Comparison of ENCODE assay signal across 20 mouse cellular contexts in the genomic region with DNA sequence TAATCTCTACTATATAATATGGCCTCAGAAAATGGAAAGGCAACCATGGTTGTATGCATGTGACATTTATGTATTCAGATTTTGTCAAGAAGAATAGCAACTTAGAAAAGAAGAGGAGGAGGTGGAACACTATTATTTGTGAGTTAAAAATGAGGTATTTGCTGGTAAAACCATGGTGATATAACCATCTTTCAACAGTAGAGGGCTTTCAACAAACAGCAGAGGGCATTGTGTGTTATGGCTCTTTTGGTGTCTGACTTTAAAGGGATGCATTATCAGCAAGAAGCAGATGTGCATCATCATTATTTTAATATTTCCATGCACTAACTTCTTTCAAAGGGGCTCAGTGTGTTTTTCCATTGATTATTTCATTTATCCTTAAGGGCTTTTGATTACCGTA.
DNase-seq lines count a peak whose midpoint lies in the region; ATAC-seq and TF ChIP-seq lines count a peak whose summit lies in the region.
"Had no signal": no experiment of that assay in that cellular context is flagged by ENCODE, and none has a peak within 500 bp of the region (broad histone marks: within the 10 kb centered on the region; RNA-seq: fewer than 3 reads in every experiment).

No protein-coding gene starts in this region.

- TF ChIP-seq EP300 in stomach, postnatal 0 days (optimal IDR thresholded peaks at IDR 0.05): no peak

- H3K4me3 ChIP-seq in layer of hippocampus, adult 2 months: no peak overlapping the region
- no peak overlapping the region for H3K4me3 ChIP-seq in stomach, postnatal 0 days (ENCODE audit: low read depth, low read length)
- H3K4me3 ChIP-seq: embryonic facial prominence, embryonic 10.5 days; heart, embryonic 10.5 days; hindbrain, embryonic 13.5 days had no signal

- ATAC-seq in stomach, postnatal 0 days (ENCODE audit: low FRiP score, low TSS enrichment): no peak
- ATAC-seq: forebrain, embryonic 14.5 days; hindbrain, postnatal 0 days had no signal

- no peak overlapping the region for H3K4me2 ChIP-seq in stomach, postnatal 0 days (replicated peaks; ENCODE audit: low read depth)
- H3K4me2 ChIP-seq: hindbrain, embryonic 13.5 days had no signal

- no peak overlapping the region for H3K9ac ChIP-seq in stomach, postnatal 0 days (ENCODE audit: low read length)
- H3K9ac ChIP-seq: hindbrain, embryonic 13.5 days had no signal

- no peaks in the 10 kb centered on the region for H3K9me3 ChIP-seq in stomach, postnatal 0 days (ENCODE audit: control insufficient read depth, low read length)
- H3K9me3 ChIP-seq: embryonic facial prominence, embryonic 10.5 days; G1E; heart, embryonic 10.5 days; hindbrain, embryonic 13.5 days had no signal

- 95% methylated on average over 1 of the region's 1 CpGs for WGBS in stomach, postnatal 0 days

- no peaks in the 10 kb centered on the region for H3K36me3 ChIP-seq in stomach, postnatal 0 days (ENCODE audit: control insufficient read depth, insufficient read depth, low read length)
- H3K36me3 ChIP-seq: embryonic facial prominence, embryonic 10.5 days; G1E; heart, embryonic 10.5 days; hindbrain, embryonic 13.5 days had no signal

- no peaks in the 10 kb centered on the region for H3K4me1 ChIP-seq in stomach, postnatal 0 days (replicated peaks; ENCODE audit: control insufficient read depth, insufficient read depth)
- H3K4me1 ChIP-seq: embryonic facial prominence, embryonic 10.5 days; heart, embryonic 10.5 days; hindbrain, embryonic 13.5 days had no signal

- intact Hi-C loops in left cerebral cortex, postnatal 10 days (cut with DNase I): no loop called here

- H3K27ac ChIP-seq in layer of hippocampus, adult 2 months: no peak overlapping the region
- no peak overlapping the region for H3K27ac ChIP-seq in stomach, postnatal 0 days (replicated peaks)
- H3K27ac ChIP-seq: embryonic facial prominence, embryonic 10.5 days; heart, embryonic 10.5 days; hindbrain, embryonic 13.5 days; hindbrain, postnatal 0 days had no signal

- no peaks in the 10 kb centered on the region for H3K27me3 ChIP-seq in stomach, postnatal 0 days (ENCODE audit: control insufficient read depth, insufficient read depth, low read length)
- H3K27me3 ChIP-seq: hindbrain, embryonic 13.5 days had no signal

- TF ChIP-seq CTCF in layer of hippocampus, adult 2 months (conservative IDR thresholded peaks at IDR 0.05): peak; percentile 53
- TF ChIP-seq CTCF in stomach, postnatal 0 days (IDR thresholded peaks at IDR 0.05; ENCODE audit: low read depth): peak; percentile 14; the same call in 1 of the 2 replicates

- no peak for DNase-seq in layer of hippocampus, adult 2 months (ENCODE audit: low spot score in 2 of 2)
- DNase-seq in layer of hippocampus, adult 8-10 months (ENCODE audit: low spot score in 2 of 2): no peak
- peak; percentile 17 for DNase-seq in CD4-positive, CD25-positive, alpha-beta regulatory T cell, adult 2 months (ENCODE audit: low read depth, low spot score)
- peak; percentile 4 for DNase-seq in induced T-regulatory cell, adult 2 months (ENCODE audit: low read depth)
- DNase-seq in stomach, postnatal 0 days (ENCODE audit: low spot score): no peak
- no peak for DNase-seq in left cerebral cortex, postnatal 10 days (ENCODE audit: extremely low spot score in 1 of 2, low spot score in 2 of 2)
- DNase-seq in heart, adult 8-10 months (ENCODE audit: low spot score): no peak
- DNase-seq: adrenal gland, adult 8-10 months; adrenal gland, postnatal 36 days; cerebellum, adult 2 months; cerebellum, postnatal 10 days; gastrocnemius, postnatal 36 days; heart, adult 11 months; heart, postnatal 14 days had no signal

Comparison
In these comparisons a context has a peak if more than half of its experiments do, and no peak if none do; other contexts are left out.
1. DNase-seq: peak in CD4-positive, CD25-positive, alpha-beta regulatory T cell, adult 2 months (single experiment) and induced T-regulatory cell, adult 2 months (single experiment); none in layer of hippocampus, adult 2 months (0 of 2), layer of hippocampus, adult 8-10 months (0 of 2), stomach, postnatal 0 days (single experiment), left cerebral cortex, postnatal 10 days (0 of 2) and heart, adult 8-10 months (single experiment).